Mouse (Mus musculus): ENCODE data around the gene Mybl2. TPM values are rescaled to one million over a fixed set of nuclear protein-coding genes. Genes with fewer than 3 reads are reported as not detected.

Gene Mybl2
- total and polyA plus RNA-seq, 3 experiments = 60.8 to 145 TPM; not detected in 1

GRCm38 (mm10) chr2:163121353-163121660 lies 66.8 kb downstream of the Mybl2 start:
- Histone ChIP-seq H3K27me3 (ENCODE audit: control insufficient read depth in 1 of 2, insufficient read depth in 2 of 2, low read length in 2 of 2) (no peaks in the 10 kb centered on the region), H3K36me3 (ENCODE audit: control insufficient read depth in 1 of 2, insufficient read depth in 2 of 2, low read length in 2 of 2) (no peaks in the 10 kb centered on the region), H3K9ac (ENCODE audit: control insufficient read depth, low read depth, low read length, poor library complexity, severe bottlenecking) (no peak overlapping the region), H3K79me2 (ENCODE audit: control insufficient read depth, insufficient read depth, low read length, poor library complexity) (no peaks in the 10 kb centered on the region), H3K4me3 (ENCODE audit: control insufficient read depth in 1 of 2, insufficient read depth in 1 of 2, low read depth in 2 of 2, low read length in 2 of 2) (no peak overlapping the region), H3K27ac (ENCODE audit: control insufficient read depth, low read depth, low read length) (no peak overlapping the region), H3K4me1 (ENCODE audit: control insufficient read depth in 1 of 2, insufficient read depth in 2 of 2, low read length in 2 of 2) (no peaks in the 10 kb centered on the region), H3K9me3 (replicated peaks; ENCODE audit: insufficient read depth, low read length) (no peaks in the 10 kb centered on the region)
- TF ChIP-seq E2F4 (IDR thresholded peaks at IDR 0.05; ENCODE audit: borderline replicate concordance, low read depth, low read length) (no peak), RAD21 (IDR thresholded peaks at IDR 0.05; ENCODE audit: low read depth, low read length) (no peak), MAZ (IDR thresholded peaks at IDR 0.05; ENCODE audit: low read depth, low read length) (no peak), CHD2 (IDR thresholded peaks at IDR 0.05; ENCODE audit: low read length) (no peak), EP300 (IDR thresholded peaks at IDR 0.05; ENCODE audit: low read depth in 1 of 2, low read length in 2 of 2) (no peak), RCOR1 (IDR thresholded peaks at IDR 0.05; ENCODE audit: low read depth, low read length) (no peak)
- no peak for DNase-seq (ENCODE audit: low read depth, low spot score)

DNA sequence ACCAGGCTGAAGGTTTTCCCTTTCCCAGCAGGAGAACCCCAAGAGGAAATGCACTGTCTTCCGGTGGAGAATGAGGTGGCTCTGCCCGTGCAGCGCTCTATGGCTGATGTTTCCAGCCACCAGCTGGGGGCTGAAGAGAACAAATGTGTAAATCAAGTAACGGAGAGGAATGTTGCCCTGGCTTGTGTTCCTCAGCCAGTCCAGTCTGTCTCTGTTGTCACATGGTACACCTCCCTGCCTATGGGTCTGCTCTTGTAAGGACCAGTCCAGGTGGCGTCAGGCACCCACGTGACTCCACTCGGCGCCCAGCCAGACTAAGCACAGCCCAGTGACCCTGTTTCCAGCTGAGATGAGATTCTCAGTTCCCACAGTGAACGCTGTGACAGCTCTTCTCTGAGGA lies 67.8 kb downstream of the Mybl2 start:
- H3K9me3 ChIP-seq (replicated peaks; ENCODE audit: insufficient read depth, low read length) = no peaks in the 10 kb centered on the region
- H3K36me3 ChIP-seq (ENCODE audit: control insufficient read depth in 1 of 2, insufficient read depth in 2 of 2, low read length in 2 of 2) = no peaks in the 10 kb centered on the region
- no peak for DNase-seq (ENCODE audit: low read depth, low spot score)
- H3K27ac ChIP-seq (ENCODE audit: control insufficient read depth, low read depth, low read length) = no peak overlapping the region
- no peaks in the 10 kb centered on the region; a peak in 1 of 4 replicates for H3K27me3 ChIP-seq (ENCODE audit: control insufficient read depth in 1 of 2, insufficient read depth in 2 of 2, low read length in 2 of 2)
- no peaks in the 10 kb centered on the region for H3K4me1 ChIP-seq (ENCODE audit: control insufficient read depth in 1 of 2, insufficient read depth in 2 of 2, low read length in 2 of 2)
- H3K79me2 ChIP-seq (ENCODE audit: control insufficient read depth, insufficient read depth, low read length, poor library complexity) = no peaks in the 10 kb centered on the region
- H3K4me3 ChIP-seq (ENCODE audit: control insufficient read depth in 1 of 2, insufficient read depth in 1 of 2, low read depth in 2 of 2, low read length in 2 of 2) = no peak overlapping the region
- TF ChIP-seq MAX (IDR thresholded peaks at IDR 0.05; ENCODE audit: low read length) (no peak), MAFK (IDR thresholded peaks at IDR 0.05; ENCODE audit: borderline replicate concordance, low read depth, low read length) (no peak), SMC3 (IDR thresholded peaks at IDR 0.05; ENCODE audit: low read depth, low read length) (no peak), ELF1 (IDR thresholded peaks at IDR 0.05; ENCODE audit: low read depth, low read length) (no peak), HCFC1 (IDR thresholded peaks at IDR 0.05; ENCODE audit: low read depth, low read length) (no peak), GATA1 (IDR thresholded peaks at IDR 0.05; ENCODE audit: low read depth, low read length) (no peak), MYB (IDR thresholded peaks at IDR 0.05; ENCODE audit: low read depth, low read length) (no peak), CTCF (IDR thresholded peaks at IDR 0.05 in 2 of 3, conservative IDR thresholded peaks at IDR 0.05 in 1 of 3; ENCODE audit: control insufficient read depth in 1 of 3, insufficient read depth in 1 of 3, low read depth in 2 of 3, low read length in 3 of 3, poor library complexity in 1 of 3, severe bottlenecking in 1 of 3) (no peak), GABPA (IDR thresholded peaks at IDR 0.05; ENCODE audit: low read depth, low read length) (no peak), ZKSCAN1 (IDR thresholded peaks at IDR 0.05; ENCODE audit: low read depth, low read length) (no peak)
- no peak overlapping the region for H3K9ac ChIP-seq (ENCODE audit: control insufficient read depth, low read depth, low read length, poor library complexity, severe bottlenecking)

DNA sequence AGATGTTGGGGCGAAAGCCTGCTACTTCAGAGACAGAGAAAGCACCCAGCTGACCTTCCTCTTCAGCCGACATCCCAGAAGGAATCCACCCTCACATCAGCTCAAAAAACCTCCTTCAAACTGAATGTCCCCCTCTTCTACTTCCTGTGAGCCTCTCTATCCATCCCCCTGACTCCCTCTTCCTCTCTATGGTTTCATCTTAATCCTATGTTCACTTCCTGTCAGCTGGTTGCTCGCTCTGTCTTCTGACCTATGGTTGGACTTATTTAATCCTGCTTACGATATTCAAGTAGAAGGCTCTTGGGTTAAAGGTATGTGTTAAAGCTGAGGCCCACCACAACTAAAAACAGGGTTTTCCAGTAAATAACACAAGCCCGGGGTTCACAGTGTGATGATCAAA lies 69.0 kb downstream of the Mybl2 start:
- H3K27ac ChIP-seq (ENCODE audit: control insufficient read depth, low read depth, low read length) = no peak overlapping the region
- no peaks in the 10 kb centered on the region; a peak in 1 of 4 replicates for H3K27me3 ChIP-seq (ENCODE audit: control insufficient read depth in 1 of 2, insufficient read depth in 2 of 2, low read length in 2 of 2)
- TF ChIP-seq GATA1 (IDR thresholded peaks at IDR 0.05; ENCODE audit: low read depth, low read length) (no peak), USF2 (IDR thresholded peaks at IDR 0.05; ENCODE audit: borderline replicate concordance in 1 of 2, insufficient read depth in 1 of 2, low read depth in 1 of 2, low read length in 2 of 2) (no peak), SIN3A (IDR thresholded peaks at IDR 0.05; ENCODE audit: low read length) (no peak), HCFC1 (IDR thresholded peaks at IDR 0.05; ENCODE audit: low read depth, low read length) (0 out of 2 replicates have a peak, but pooled peaks have one; percentile 31), POLR2A (IDR thresholded peaks at IDR 0.05; ENCODE audit: control insufficient read depth in 1 of 2, insufficient read depth in 1 of 2, low read depth in 1 of 2, low read length in 2 of 2, poor library complexity in 1 of 2) (no peak), USF1 (IDR thresholded peaks at IDR 0.05; ENCODE audit: low read depth, low read length) (peak; percentile 21; the same call in 1 of the 2 replicates), ZKSCAN1 (IDR thresholded peaks at IDR 0.05; ENCODE audit: low read depth, low read length) (no peak), MYC (IDR thresholded peaks at IDR 0.05; ENCODE audit: low read depth, low read length) (no peak), POLR2AphosphoS5 (IDR thresholded peaks at IDR 0.05; ENCODE audit: borderline replicate concordance, low read depth, low read length) (no peak), CHD2 (IDR thresholded peaks at IDR 0.05; ENCODE audit: low read length) (no peak)
- H3K9ac ChIP-seq (ENCODE audit: control insufficient read depth, low read depth, low read length, poor library complexity, severe bottlenecking) = no peak overlapping the region
- H3K79me2 ChIP-seq (ENCODE audit: control insufficient read depth, insufficient read depth, low read length, poor library complexity) = no peaks in the 10 kb centered on the region
- peak; percentile 6 for DNase-seq (ENCODE audit: low read depth, low spot score)
- no peaks in the 10 kb centered on the region for H3K36me3 ChIP-seq (ENCODE audit: control insufficient read depth in 1 of 2, insufficient read depth in 2 of 2, low read length in 2 of 2)
- H3K9me3 ChIP-seq (replicated peaks; ENCODE audit: insufficient read depth, low read length) = no peaks in the 10 kb centered on the region
- no peaks in the 10 kb centered on the region for H3K4me1 ChIP-seq (ENCODE audit: control insufficient read depth in 1 of 2, insufficient read depth in 2 of 2, low read length in 2 of 2)
- peak overlapping the region; percentile 9 to 22; a peak in 2 of 4 replicates for H3K4me3 ChIP-seq (ENCODE audit: control insufficient read depth in 1 of 2, insufficient read depth in 1 of 2, low read depth in 2 of 2, low read length in 2 of 2)

Measured in MEL (cell line).